Mouse (Mus musculus) left cerebral cortex, postnatal 14 days (tissue): Measurements from ENCODE around the gene Zfp84. TPM values are rescaled to one million over a fixed set of nuclear protein-coding genes. Genes with fewer than 3 reads are reported as not detected.
"Not testable (repeated sequence)": the region's sequence is repeated elsewhere in the genome, so short reads cannot be mapped to it uniquely, and the experiment has no call there.

Experiments
- DNase-seq, 2 experiments: peaks; one replicate each; pipeline ENCODE4 v3.0.0; 2021 to 2022; ENCODE audit warnings: low spot score in 2 of 2, mixed read lengths in 1 of 2
- intact Hi-C: fragments of 180-260 bp; cut with DNase I; formaldehyde crosslinking; loops from one replicate; pipeline ENCODE4 v1.15.1; 2025
- long read RNA-seq, 2 experiments: library from polyadenylated mRNA; stranded (forward); transcript quantifications; one replicate each; pipeline ENCODE4 v2.0.0; 2021
- total RNA-seq, 2 experiments: library from RNA; stranded (reverse); gene quantifications; 2 replicates each; pipeline ENCODE4 v1.2.3; 2021

Zfp84 gene
- total RNA-seq: 10 to 100 TPM; 15.6 to 16.7 TPM
- long read RNA-seq, experiment 1, full-length matches to known transcripts: 4 of 4 reads
- long read RNA-seq, experiment 1, partial matches to known transcripts: 0 of 4 reads
- long read RNA-seq, experiment 1, other reads (novel, unspliced or antisense): 0 of 4 reads
- long read RNA-seq, experiment 2, full-length matches to known transcripts: 2 of 2 reads
- long read RNA-seq, experiment 2, partial matches to known transcripts: 0 of 2 reads
- long read RNA-seq, experiment 2, other reads (novel, unspliced or antisense): 0 of 2 reads

DNA sequence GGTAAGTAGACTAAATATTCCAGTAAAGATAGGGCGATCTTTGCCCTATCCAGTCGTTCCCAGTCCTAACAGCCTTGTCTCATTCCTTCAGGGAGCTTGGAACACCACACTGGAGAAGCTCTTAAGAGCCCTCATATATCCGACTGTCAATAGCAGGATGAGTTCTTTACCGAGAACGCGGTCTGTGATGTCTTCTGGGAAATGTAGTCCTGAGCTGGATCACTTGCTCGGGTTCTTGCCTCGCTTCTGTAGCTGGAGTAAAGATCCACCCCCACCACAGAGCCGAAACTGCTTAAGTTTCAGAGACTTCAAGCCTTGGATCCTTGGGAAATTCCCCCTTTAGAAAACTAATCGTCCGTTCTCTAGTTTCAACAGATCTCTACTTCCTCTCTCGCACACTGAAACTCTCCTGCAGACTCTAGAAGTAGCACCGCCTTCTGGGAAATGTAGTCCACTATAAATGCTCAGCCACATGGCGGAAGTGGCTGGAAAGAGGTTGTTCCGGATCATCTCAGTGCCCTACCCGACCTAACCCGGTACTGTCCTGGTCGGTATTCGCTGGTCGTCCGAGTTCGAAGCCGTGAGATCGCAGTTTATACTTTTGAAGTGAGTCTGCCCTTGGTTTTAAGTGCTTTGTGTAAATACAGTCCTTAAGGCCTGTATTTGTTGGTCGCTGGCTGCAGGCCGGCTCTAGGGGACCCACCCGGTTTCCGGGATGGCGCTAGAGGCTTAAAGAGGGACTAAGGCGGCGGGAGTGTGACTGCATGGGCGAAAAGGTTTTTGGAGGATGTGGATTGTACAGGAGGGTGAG, at the start of gene Zfp84:
TSS of gene Zfp84 (plus strand) at position 463 of the 811 bp plus-strand sequence.
- peak; percentile 88 to 96 for DNase-seq
- intact Hi-C loops: loop anchor here (5.0 kb wide), 1 partner anchor 49 kb away; the partner anchor contains the start of gene Zfp790

- intact Hi-C loops: not testable (repeated sequence)
Observed at GRCm38 (mm10) chr7:29725461-29726142, 42.8 kb upstream of the Zfp84 start.

DNA sequence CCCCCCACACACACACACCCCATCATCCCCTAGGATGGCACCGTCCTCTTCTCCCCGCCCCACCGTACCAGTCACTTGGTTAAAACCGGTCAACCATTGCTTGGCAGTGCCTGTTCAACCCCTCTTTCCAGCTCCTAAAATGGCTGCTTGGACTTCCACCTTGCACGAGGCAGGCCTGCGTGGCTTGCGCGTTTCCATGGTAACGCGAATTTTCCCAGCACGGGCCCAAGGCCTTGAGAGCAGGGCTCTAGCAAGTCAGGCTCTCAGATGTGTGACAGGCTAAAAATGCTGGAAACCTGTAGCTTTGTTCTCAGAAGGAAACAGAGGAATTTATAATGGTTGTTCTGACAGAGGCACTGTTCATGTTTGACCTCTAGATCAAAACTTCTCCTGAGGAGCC, 41.5 kb upstream of the Zfp84 start, which contains the start of gene Catsperg2:
TSS of gene Catsperg2 (minus strand) at position 173 of the 400 bp plus-strand sequence.
- intact Hi-C loops, DNase-seq: not testable (repeated sequence)

More at GRCm38 (mm10) chr7:29725461-29726142, 42.8 kb upstream of the Zfp84 start:
- DNase-seq: not testable (repeated sequence)

DNA sequence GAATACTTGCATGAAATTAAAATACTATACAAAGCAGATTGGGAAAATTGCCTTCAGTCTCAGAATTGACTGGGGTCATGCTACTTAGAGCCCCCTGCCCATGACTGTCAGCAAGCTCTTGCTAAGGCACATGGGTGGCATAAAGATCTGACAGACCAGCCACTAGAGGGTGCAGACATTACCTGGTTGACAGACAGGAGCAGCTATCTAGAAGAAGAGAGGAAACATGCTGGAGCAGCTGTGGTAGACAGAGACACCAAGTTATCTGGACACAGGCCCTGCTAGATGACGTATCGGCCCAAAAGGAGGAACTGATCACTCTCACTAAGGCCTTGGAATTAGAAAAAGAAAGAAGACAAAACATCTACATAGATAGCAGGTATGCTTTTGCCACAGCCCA, 40.3 kb upstream of the Zfp84 start:
- DNase-seq: no peak
- intact Hi-C loops: no loop called here

DNA sequence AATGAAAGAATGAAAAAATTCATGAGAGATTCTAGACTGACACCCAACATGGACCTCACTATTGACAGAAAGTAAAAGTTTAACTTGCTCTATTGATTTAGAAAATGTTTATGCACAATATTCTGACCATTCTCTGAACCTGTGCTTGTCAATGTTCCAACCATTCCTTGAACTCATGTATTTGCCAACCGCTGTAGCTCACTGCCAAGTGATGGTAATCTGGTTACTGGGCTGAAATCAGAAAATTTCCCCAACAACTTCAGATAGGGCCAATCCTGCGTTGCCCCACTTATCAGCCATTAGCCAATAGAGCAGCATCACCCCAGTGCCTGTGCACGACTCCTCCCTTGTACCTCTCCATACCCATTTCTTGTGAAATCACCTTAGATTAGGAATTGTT, 26.1 kb upstream of the Zfp84 start:
- intact Hi-C loops: no loop called here

DNA sequence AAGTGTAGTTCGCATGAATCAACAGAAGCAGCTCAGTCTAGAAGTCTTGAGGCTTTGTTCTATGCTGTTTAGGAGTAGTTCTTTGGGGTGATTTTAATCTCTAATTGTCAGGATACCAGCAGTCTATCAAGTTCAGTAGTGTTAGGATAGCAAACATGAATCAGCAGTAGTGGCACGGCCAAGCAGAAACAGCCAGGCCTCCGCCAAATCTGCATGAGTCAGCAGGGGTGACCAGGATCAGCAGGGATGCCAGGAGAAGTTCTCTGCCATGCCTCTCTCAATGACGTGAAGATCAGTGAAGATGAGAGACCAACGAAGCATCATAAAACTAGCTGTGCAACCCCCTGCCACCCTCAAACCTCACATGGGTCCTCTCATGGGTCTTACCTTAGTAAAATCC, 7.9 kb upstream of the Zfp84 start:
- no peak for DNase-seq

More for the DNA sequence above, 26.1 kb upstream of the Zfp84 start:
- no peak for DNase-seq

GRCm38 (mm10) chr7:29764702-29765101, 3.6 kb upstream of the Zfp84 start:
- no peak for DNase-seq
- intact Hi-C loops: loop anchor here (5.0 kb wide), 1 partner anchor 53 kb away; the partner anchor contains the start of gene Zfp790

More for the DNA sequence above, 7.9 kb upstream of the Zfp84 start:
- intact Hi-C loops: no loop called here

DNA sequence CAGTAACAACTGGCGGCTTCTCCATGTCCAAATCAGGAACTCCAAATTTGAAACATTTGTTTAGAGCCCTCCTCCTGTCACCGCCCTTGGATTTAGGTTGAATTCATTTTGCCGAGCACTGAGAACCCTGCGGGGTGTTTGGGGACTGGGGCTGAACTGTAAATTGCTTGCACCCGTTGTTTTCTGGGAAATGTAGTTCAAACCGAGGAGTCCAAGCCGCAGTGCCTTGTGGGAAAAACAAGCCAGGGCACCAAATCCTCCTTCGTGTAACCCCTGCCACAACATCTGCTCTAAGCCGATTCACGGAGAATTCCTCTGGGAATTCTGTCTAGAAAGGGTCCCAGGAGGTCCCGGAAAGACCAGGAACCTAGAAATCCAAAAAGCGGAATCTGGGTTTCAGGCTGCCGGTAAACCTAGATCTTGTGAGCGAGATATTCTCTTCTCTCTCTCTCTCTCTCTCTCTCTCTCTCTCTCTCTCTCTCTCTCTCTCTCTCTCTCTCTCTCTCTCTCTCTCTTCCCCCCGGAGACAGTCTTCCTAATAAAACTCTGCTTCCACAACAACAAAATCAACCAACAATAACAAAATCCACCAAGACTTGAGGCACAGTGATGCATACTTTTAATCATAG, 1.2 kb upstream of the Zfp84 start:
- DNase-seq: peak; percentile 82 to 87
- intact Hi-C loops: loop anchor here (5.0 kb wide), 1 partner anchor 50 kb away; the partner anchor contains the start of gene Zfp790

- no peak for DNase-seq
- intact Hi-C loops: loop anchor here (5.0 kb wide), 1 partner anchor 48 kb away; the partner anchor contains the start of gene Zfp790
Observed at GRCm38 (mm10) chr7:29768980-29769379, 628 bp downstream of the Zfp84 start.

GRCm38 (mm10) chr7:29773503-29773902, 5.2 kb downstream of the Zfp84 start:
- no peak for DNase-seq
- intact Hi-C loops: no loop called here

DNA sequence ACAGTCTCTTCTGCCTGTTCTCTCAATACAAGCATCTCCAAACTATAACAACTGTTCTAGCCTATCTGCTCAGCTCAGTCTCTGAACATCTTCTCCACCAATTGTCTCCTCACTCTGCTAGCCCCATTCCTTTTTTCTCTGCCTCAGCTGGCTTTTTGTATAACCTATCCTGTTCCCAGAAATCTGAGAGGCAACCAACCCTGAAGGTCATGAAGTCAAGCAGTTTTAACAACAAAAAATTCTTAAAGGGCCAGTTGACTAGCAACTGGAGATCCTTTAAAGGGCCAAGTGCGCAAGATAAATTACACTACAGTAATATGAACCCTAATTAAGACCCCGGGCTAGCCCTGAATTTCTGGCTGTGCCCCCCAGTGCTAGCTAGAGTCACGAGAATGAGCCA, 6.0 kb downstream of the Zfp84 start:
- DNase-seq: no peak
- intact Hi-C loops: no loop called here

DNA sequence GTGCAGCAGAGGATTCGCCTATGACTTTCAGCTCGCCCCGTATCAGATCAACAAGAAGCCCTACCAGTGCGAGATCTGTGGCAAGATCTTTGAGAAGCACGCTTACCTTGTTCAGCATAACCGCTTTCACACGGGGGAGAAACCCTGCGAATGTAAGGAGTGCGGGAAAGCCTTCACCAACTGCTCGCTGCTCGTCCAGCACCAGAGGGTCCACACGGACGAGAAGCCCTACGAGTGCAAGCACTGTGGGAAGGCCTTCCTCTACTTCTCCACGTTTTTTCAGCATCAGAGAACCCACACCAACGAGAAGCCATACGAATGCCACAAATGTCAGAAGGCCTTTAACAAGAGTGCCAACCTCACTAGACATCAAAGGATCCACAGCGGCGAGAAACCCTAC, 8.2 kb downstream of the Zfp84 start:
- DNase-seq: no peak
- intact Hi-C loops: no loop called here

DNA sequence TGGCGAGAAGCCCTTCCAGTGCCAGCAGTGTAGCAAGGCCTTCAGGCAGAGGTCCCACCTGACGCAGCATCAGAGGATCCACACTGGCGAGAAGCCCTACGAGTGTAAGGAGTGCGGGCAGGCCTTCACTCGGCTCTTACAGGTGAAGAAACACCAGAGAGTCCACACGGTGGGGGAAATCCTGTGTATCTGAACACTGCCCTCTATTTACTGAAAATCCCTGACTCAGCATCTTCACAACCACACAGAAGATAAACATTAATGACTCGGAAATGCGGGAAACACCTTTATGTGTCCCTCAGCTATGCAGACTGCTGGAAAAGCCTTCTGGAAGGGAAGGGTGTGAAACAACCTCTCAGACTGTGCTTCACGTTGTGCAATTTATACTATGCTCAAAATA, 9.0 kb downstream of the Zfp84 start:
- intact Hi-C loops: no loop called here
- DNase-seq: no peak

DNA sequence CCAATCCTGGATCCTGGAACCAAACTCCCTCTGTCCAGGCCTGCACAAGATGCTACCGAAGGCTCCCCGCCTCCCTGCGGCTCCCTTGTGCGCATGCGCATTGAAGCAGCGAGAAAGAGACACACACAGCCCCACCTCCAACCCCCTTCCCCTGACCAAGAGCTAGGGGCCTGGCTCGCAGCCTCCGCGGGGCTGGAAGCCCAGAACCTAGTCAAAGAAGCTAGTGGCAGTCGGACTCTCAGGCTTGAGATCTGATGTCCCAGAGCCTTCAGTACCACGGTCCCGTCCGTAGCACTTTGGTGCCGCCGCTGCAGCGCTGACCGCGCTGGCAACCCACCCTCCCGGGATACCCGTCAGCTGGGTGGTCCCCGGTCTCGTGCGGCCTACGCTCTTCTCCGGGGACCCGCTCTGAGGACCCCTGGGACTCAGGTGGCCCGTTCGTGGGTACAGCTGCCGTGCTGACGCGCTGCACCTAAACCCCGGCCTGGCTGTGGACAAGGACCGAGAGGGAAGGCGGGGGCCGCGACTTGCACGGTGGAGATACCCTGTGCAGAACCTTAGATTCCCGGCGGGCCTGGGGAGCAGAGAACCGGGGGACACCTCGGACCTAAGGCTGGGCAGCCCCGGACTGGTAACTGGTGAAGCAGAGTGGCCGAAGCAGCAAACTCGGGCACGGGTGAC, 15.7 kb downstream of the Zfp84 start, which contains the start of gene Zfp30:
TSS of gene Zfp30 (plus strand) at position 128 of the 681 bp plus-strand sequence.
- intact Hi-C loops: loop anchor here (5.0 kb wide), 1 partner anchor 33 kb away; the partner anchor contains the start of gene Zfp790
- DNase-seq: peak; percentile 84 to 85

DNA sequence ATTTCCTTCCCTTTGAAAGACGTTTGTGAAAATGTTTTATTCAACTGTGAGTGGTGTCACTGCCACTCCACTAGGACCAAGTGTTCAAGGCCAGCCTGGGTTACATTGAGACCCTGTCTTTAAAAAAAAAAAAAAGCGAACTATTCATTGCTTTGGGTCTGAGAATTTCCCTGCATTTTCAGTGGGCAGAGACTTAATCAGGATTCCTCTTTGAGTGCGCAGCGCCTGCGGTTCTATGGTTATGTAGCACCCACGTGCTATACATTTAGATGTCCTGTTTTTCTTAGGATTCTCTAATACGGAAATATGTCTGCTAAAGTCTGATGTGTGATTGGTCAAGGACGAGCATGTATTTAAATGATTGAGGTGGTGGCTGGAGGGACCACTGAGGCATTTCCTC, 16.7 kb downstream of the Zfp84 start:
- DNase-seq: no peak
- intact Hi-C loops: no loop called here

DNA sequence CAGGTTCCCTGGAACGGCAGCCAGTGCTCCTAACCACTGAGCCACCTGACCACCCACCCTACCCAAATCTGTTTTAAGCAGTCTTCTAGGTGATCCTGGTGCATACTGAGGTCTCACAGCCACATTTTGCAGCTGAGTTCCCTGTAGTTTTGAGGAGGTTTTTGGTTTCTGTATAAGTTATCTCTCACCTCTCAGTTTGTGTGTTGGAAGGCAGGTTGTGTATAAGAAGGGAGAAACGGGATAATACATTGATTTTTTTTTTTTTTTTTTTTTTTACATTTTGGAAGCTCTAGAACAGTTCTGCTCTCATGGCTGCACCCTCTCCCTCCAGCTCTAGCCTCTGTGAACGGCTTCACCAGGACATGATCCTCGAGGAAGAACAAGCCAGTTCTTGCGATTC, 17.5 kb downstream of the Zfp84 start:
- intact Hi-C loops: no loop called here
- no peak for DNase-seq

- intact Hi-C loops: no loop called here
- DNase-seq: no peak
Observed at GRCm38 (mm10) chr7:29792906-29793305, 24.6 kb downstream of the Zfp84 start.

- intact Hi-C loops: no loop called here
- no peak for DNase-seq
Observed at GRCm38 (mm10) chr7:29807046-29807445, 38.7 kb downstream of the Zfp84 start.
